Mouse (Mus musculus) liver, adult 2 months (tissue): ENCODE measurements around the gene Notch3.

ENCODE experiments used
- CTCF ChIP-seq: fragments of 200-500 bp; IDR thresholded peaks from 2 replicates; pipeline ENCODE4 v1.5.1; 2011; ENCODE audit warnings: low read depth, low read length, control low read depth
- POLR2A ChIP-seq: fragments of 200-500 bp; IDR thresholded peaks from 2 replicates; pipeline ENCODE4 v1.6.1; 2011; ENCODE audit warnings: low read length, control low read depth; ENCODE audit not compliant: insufficient read depth; ENCODE audit errors: extremely low read depth

- TF ChIP-seq POLR2A = no peak
- TF ChIP-seq CTCF = no peak
These were observed 69.0 kb downstream of the Notch3 start for GRCm38 (mm10) chr17:32097676-32098075.
